Mouse (Mus musculus) heart, postnatal 36 days (tissue): ENCODE results near the gene Cdkl2. TPM values are rescaled to one million over a fixed set of nuclear protein-coding genes. Genes with fewer than 3 reads are reported as not detected.

Experiments used
- DNase-seq, 2 experiments: peaks; one replicate each; pipeline ENCODE4 v3.0.0; 2021 to 2022
- intact Hi-C: fragments of 180-260 bp; cut with DNase I; formaldehyde crosslinking; loops from one replicate; pipeline ENCODE4 v1.15.1; 2025
- total RNA-seq, 2 experiments: library from RNA; stranded (reverse); gene quantifications; 2 replicates each; pipeline ENCODE4 v1.2.3; 2021

Cdkl2 gene
- total RNA-seq, 2 experiments from 2014 or later, result 3.6 to 3.7 TPM

DNA sequence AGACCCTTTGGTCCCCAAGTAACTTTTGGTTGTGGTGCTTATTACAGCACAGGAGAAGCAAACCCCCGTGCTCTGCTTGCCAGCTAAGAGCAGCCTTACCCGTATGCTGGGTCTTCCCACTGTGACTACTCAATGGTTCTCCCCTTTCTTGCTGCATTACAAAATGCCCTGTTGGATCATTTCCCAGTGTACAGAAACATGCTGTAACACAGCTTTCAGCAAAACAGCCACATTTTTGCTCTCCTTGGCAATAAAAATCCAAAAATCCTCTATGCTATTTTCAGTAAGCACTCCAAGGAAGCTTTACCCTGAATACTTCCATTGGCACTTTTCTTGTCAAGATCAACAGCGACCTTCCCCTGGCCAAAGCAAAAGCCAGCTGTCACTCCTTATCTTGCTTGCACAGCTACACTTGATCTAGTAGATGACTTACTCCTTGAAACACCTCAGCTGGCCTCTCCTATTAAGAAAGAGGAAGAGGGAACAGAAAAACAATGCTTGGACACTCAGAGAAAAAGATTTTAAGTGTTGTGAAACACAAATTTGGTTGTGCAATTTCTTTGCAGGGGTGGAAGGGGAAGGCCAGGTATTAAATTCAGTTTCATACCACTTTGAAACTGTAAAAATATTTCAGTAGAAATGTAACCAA is 83.0 kb downstream of the Cdkl2 start:
- intact Hi-C loops, result loop anchor here (5.0 to 10.0 kb wide), 4 partner anchors 82 to 1304 kb away; partner anchors contain the start of genes Ccng2, Cdkl2, G3bp2 and Uso1
- DNase-seq, result peak in 1 of 2 experiments; percentile 22

DNA sequence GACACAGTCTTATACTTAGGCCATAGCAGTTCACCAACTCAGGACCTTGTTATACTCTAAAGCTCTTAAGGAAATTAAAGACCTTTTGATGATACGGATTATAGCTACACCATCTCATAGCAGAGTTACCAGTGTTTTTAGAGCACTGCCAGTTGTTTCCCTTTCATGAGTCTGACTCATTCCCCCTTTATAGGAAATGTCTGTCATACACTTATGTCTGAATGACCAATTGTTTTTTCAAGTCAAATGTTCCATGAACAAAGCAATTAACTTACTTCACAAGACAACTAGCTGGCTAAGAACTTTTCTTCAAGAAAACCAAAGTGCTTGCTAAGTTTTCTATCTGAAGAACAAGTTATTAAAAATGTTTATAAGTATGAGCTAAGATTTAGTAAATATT is 83.7 kb downstream of the Cdkl2 start:
- intact Hi-C loops, result loop anchor here (5.0 to 10.0 kb wide), 4 partner anchors 82 to 1305 kb away; partner anchors contain the start of genes Ccng2, Cdkl2, G3bp2 and Uso1

DNA sequence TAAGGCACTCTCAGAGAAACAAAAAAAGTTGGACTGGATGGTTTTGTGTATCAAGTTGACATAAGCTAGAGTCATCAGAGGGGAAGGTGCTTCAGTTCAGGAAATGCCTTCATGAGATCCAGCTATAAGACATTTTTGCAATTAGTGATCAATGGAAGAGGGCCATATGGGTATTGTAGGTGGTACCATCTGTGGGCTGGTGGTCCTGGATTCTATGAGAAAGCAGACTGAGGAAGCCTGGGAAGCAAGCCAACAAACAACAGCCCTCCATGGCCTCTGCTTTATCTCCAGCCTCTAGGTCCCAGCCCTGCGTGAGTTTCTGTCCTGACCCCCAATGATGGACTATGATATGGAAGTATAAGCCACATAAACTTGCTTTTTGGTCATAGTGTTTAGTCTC is 84.6 kb downstream of the Cdkl2 start:
- intact Hi-C loops, result no loop called here

More for the DNA sequence above, 83.7 kb downstream of the Cdkl2 start:
- no peak for DNase-seq

DNA sequence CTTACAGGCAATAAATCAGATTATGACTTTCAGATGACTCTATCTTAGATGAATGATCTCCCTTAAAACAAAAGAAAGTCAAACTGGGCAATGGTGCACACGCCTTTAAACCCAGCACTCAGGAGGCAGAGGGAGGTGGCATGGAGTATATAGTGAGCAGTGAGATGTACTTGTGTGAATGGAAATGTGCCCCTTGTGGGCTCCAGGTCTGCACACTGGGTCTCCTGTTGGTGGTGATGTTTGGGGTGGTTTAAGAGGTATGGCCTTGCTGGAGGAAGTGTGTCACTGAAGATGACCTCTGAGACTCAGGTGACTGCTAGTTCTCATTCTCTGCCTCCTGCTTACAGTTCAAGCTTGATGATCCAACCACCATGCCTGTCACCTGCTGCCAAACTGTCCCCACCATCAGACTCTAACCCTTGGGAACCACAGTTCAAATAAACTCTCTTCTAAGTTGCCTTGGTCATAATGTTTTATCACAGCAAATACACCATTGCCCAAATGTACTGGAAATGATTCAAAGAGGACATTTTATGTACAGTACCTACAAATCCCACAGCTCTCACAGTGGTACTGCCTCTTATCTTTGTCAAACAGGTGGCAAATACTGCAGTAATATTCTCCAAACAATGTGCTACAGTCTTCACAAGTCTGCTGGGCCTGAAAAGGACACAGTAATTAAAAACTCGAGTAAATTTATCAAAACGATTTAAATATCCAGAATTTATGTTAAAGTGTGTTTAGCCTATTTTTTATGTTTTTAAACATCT is 86.5 kb downstream of the Cdkl2 start:
- intact Hi-C loops, result no loop called here
- DNase-seq, result no peak

More for the DNA sequence above, 84.6 kb downstream of the Cdkl2 start:
- DNase-seq, result no peak

Other genes with a start within 250 kb of the Cdkl2 start
- 10 to 100 TPM; 30.5 to 31.6 TPM for gene Rchy1, start 80.8 kb downstream of the Cdkl2 start, total RNA-seq
- not detected for gene Odaph, start 56.4 kb downstream of the Cdkl2 start, total RNA-seq
- gene G3bp2, start 39.8 kb upstream of the Cdkl2 start, total RNA-seq, result 10 to 100 TPM; 59.1 to 61.2 TPM
- 10 to 100 TPM; 38.7 to 40.2 TPM for gene Uso1, start 94.1 kb upstream of the Cdkl2 start, total RNA-seq
- gene U90926, start 171.5 kb upstream of the Cdkl2 start, total RNA-seq, result not detected
- gene Ppef2, start 212.4 kb upstream of the Cdkl2 start, total RNA-seq, result not detected
- gene Naaa, start 234.3 kb upstream of the Cdkl2 start, total RNA-seq, result 10 to 100 TPM; 12.2 to 13.3 TPM